Mouse (Mus musculus) cerebellum, adult 2 months (tissue): ENCODE measurements at regions not wholly inside any gene's neighbourhood (a gene's known extent, or its start where the extent isn't known, plus 50 kb on each side); places are given as distances from the start of the nearest gene placed in this dataset.

Experiments used
- DNase-seq, 2 experiments: peaks; one replicate each; pipeline ENCODE4 v3.0.0; 2021
- H3K27ac ChIP-seq: fragments of 200-500 bp; 2 replicates; pipeline ENCODE4 v1.5.1; 2012; ENCODE audit warnings: low read length, control low read depth, inconsistent platforms; ENCODE audit not compliant: insufficient read depth
- H3K27me3 ChIP-seq: fragments of 200-500 bp; 2 replicates; pipeline ENCODE4 v1.6.1; 2012; ENCODE audit warnings: inconsistent platforms, mild to moderate bottlenecking, low read length, moderate library complexity; ENCODE audit not compliant: control insufficient read depth, insufficient read depth
- H3K4me1 ChIP-seq: fragments of 200-500 bp; 2 replicates; pipeline ENCODE4 v1.6.1; 2011; ENCODE audit warnings: low read length; ENCODE audit not compliant: control insufficient read depth, insufficient read depth
- H3K4me3 ChIP-seq: fragments of 200-500 bp; replicated peaks from 2 replicates; pipeline ENCODE3; 2011; ENCODE audit warnings: mild to moderate bottlenecking, low read depth, low read length, control low read depth; ENCODE audit not compliant: insufficient read depth
- CTCF ChIP-seq: fragments of 200-500 bp; IDR thresholded peaks from 2 replicates; pipeline ENCODE4 v1.5.1; 2011; ENCODE audit warnings: low read depth, mild to moderate bottlenecking, control low read depth, low read length, moderate library complexity, borderline replicate concordance; ENCODE audit not compliant: insufficient read depth
- POLR2A ChIP-seq: fragments of 200-500 bp; IDR thresholded peaks from 2 replicates; pipeline ENCODE4 v1.6.1; 2011; ENCODE audit warnings: low read length, control low read depth, borderline replicate concordance; ENCODE audit not compliant: insufficient read depth
- WGBS: fragments of 180-500 bp; shearing (Covaris S2); methylation state at CpG from one replicate; pipeline ENCODE4 v1.1.7; 2018; 5-methylcytosine and 5-hydroxymethylcytosine counted together

GRCm38 (mm10) chr12:59713216-59713615, 493.7 kb upstream of the Fbxo33 start:
- 61% methylated on average over 3 of the region's 3 CpGs for WGBS
- DNase-seq, result no peak
- TF ChIP-seq POLR2A, result no peak

GRCm38 (mm10) chr12:59683235-59683634, 463.7 kb upstream of the Fbxo33 start:
- TF ChIP-seq CTCF (no peak), POLR2A (no peak)
- no peaks in the 10 kb centered on the region for H3K4me1 ChIP-seq
- WGBS, result 87% methylated on average over 2 of the region's 2 CpGs
- no peak overlapping the region for H3K4me3 ChIP-seq
- DNase-seq, result no peak
- no peak overlapping the region for H3K27ac ChIP-seq
- H3K27me3 ChIP-seq, result no peaks in the 10 kb centered on the region

More at GRCm38 (mm10) chr12:59713216-59713615, 493.7 kb upstream of the Fbxo33 start:
- no peaks in the 10 kb centered on the region for H3K4me1 ChIP-seq
- no peaks in the 10 kb centered on the region for H3K27me3 ChIP-seq
- no peak overlapping the region for H3K27ac ChIP-seq
- no peak overlapping the region for H3K4me3 ChIP-seq

GRCm38 (mm10) chr12:59663161-59663560, 443.6 kb upstream of the Fbxo33 start:
- no peak for DNase-seq
- Histone ChIP-seq H3K27ac (no peak overlapping the region), H3K27me3 (no peaks in the 10 kb centered on the region), H3K4me1 (no peaks in the 10 kb centered on the region), H3K4me3 (no peak overlapping the region)
- TF ChIP-seq POLR2A (no peak), CTCF (no peak)

- Histone ChIP-seq H3K4me1 (no peaks in the 10 kb centered on the region), H3K4me3 (no peak overlapping the region), H3K27me3 (no peaks in the 10 kb centered on the region), H3K27ac (no peak overlapping the region)
- no peak for DNase-seq
- TF ChIP-seq CTCF, result no peak
- WGBS, result 81% methylated on average over 1 of the region's 1 CpGs
Observed at GRCm38 (mm10) chr12:59630678-59631077, 411.2 kb upstream of the Fbxo33 start.

GRCm38 (mm10) chr12:59623147-59623546, 403.6 kb upstream of the Fbxo33 start:
- WGBS, result 85% methylated on average over 3 of the region's 3 CpGs
- Histone ChIP-seq H3K4me3 (no peak overlapping the region), H3K4me1 (no peaks in the 10 kb centered on the region), H3K27me3 (no peaks in the 10 kb centered on the region), H3K27ac (no peak overlapping the region)
- no peak for DNase-seq
- TF ChIP-seq CTCF (no peak), POLR2A (no peak)

- Histone ChIP-seq H3K27ac (no peak overlapping the region), H3K27me3 (no peaks in the 10 kb centered on the region), H3K4me1 (no peaks in the 10 kb centered on the region), H3K4me3 (no peak overlapping the region)
- WGBS, result 47% methylated on average over 2 of the region's 2 CpGs
- no peak for DNase-seq
- no peak for TF ChIP-seq CTCF
- no peak for TF ChIP-seq POLR2A
Observed at GRCm38 (mm10) chr12:59621132-59621531, 401.6 kb upstream of the Fbxo33 start.

GRCm38 (mm10) chr12:59620340-59620739, 400.8 kb upstream of the Fbxo33 start:
- no peak overlapping the region for H3K27ac ChIP-seq
- H3K4me3 ChIP-seq, result no peak overlapping the region
- no peaks in the 10 kb centered on the region for H3K4me1 ChIP-seq
- H3K27me3 ChIP-seq, result no peaks in the 10 kb centered on the region
- WGBS, result 89% methylated on average over 2 of the region's 2 CpGs
- TF ChIP-seq POLR2A (no peak), CTCF (no peak)
- DNase-seq, result no peak

- Histone ChIP-seq H3K4me3 (no peak overlapping the region), H3K27me3 (no peaks in the 10 kb centered on the region), H3K4me1 (no peaks in the 10 kb centered on the region), H3K27ac (no peak overlapping the region)
- DNase-seq, result no peak
- WGBS, result 62% methylated on average over 3 of the region's 3 CpGs
- no peak for TF ChIP-seq CTCF
- TF ChIP-seq POLR2A, result no peak
Observed at GRCm38 (mm10) chr12:59616075-59616474, 396.6 kb upstream of the Fbxo33 start.

GRCm38 (mm10) chr12:59599785-59600184, 380.3 kb upstream of the Fbxo33 start:
- H3K4me1 ChIP-seq, result no peaks in the 10 kb centered on the region
- H3K27me3 ChIP-seq, result no peaks in the 10 kb centered on the region
- no peak overlapping the region for H3K27ac ChIP-seq
- TF ChIP-seq CTCF (no peak), POLR2A (no peak)
- no peak overlapping the region for H3K4me3 ChIP-seq
- DNase-seq, result no peak
- 86% methylated on average over 9 of the region's 9 CpGs for WGBS
